Mouse (Mus musculus): Measurements from ENCODE around the gene 2300009A05Rik.

The 2300009A05Rik gene

GRCm38 (mm10) chr9:63398611-63399462 lies at the start of gene 2300009A05Rik:
TSS of gene 2300009A05Rik (minus strand) at chr9:63399246.
- DNase-seq, result peak; percentile 96 to 98

- DNase-seq, result no peak
These were observed 44.6 kb upstream of the 2300009A05Rik start for GRCm38 (mm10) chr9:63443695-63444094.

- no peak for DNase-seq
These were observed 31.6 kb upstream of the 2300009A05Rik start for GRCm38 (mm10) chr9:63430652-63431051.

GRCm38 (mm10) chr9:63421096-63421736 lies 22.2 kb upstream of the 2300009A05Rik start:
- DNase-seq, result peak in 1 of 2 experiments; percentile 17

- no peak for DNase-seq
These were observed 21.4 kb upstream of the 2300009A05Rik start for GRCm38 (mm10) chr9:63420396-63420795.

- no peak for DNase-seq
These were observed 1.1 kb upstream of the 2300009A05Rik start for GRCm38 (mm10) chr9:63400176-63400575.

- DNase-seq, result no peak
These were observed 393 bp upstream of the 2300009A05Rik start for GRCm38 (mm10) chr9:63399463-63399815.

GRCm38 (mm10) chr9:63395612-63396011 lies 3.4 kb downstream of the 2300009A05Rik start:
- DNase-seq, result no peak

- peak; percentile 48 to 73 for DNase-seq
These were observed 7.7 kb downstream of the 2300009A05Rik start for GRCm38 (mm10) chr9:63391307-63391706.

- DNase-seq, result no peak
These were observed 16.3 kb downstream of the 2300009A05Rik start for GRCm38 (mm10) chr9:63382761-63383160.

GRCm38 (mm10) chr9:63380326-63380725 lies 18.7 kb downstream of the 2300009A05Rik start:
- DNase-seq, result no peak

- no peak for DNase-seq
These were observed 20.9 kb downstream of the 2300009A05Rik start for GRCm38 (mm10) chr9:63378174-63378573.

- DNase-seq, result peak; percentile 94 to 95
These were observed 21.5 kb downstream of the 2300009A05Rik start, which contains the start of gene Map2k5 for GRCm38 (mm10) chr9:63377270-63378142. TSS of gene Map2k5 (minus strand) at chr9:63377902.

- no peak for DNase-seq
These were observed 25.7 kb downstream of the 2300009A05Rik start for GRCm38 (mm10) chr9:63373315-63373714.

- DNase-seq, result no peak
These were observed 26.5 kb downstream of the 2300009A05Rik start for GRCm38 (mm10) chr9:63372541-63372940.

GRCm38 (mm10) chr9:63360410-63360809 lies 38.6 kb downstream of the 2300009A05Rik start:
- no peak for DNase-seq

- no peak for DNase-seq
These were observed 40.0 kb downstream of the 2300009A05Rik start for GRCm38 (mm10) chr9:63359016-63359415.

GRCm38 (mm10) chr9:63356721-63357120 lies 42.3 kb downstream of the 2300009A05Rik start:
- no peak for DNase-seq

- DNase-seq, result no peak
These were observed 42.8 kb downstream of the 2300009A05Rik start for GRCm38 (mm10) chr9:63356278-63356677.

- peak; percentile 26 to 49 for DNase-seq
These were observed 44.9 kb downstream of the 2300009A05Rik start for GRCm38 (mm10) chr9:63354168-63354567.

- no peak for DNase-seq
These were observed 49.0 kb downstream of the 2300009A05Rik start for GRCm38 (mm10) chr9:63350030-63350429.

- no peak for DNase-seq
These were observed 49.8 kb downstream of the 2300009A05Rik start for GRCm38 (mm10) chr9:63349241-63349640.

GRCm38 (mm10) chr9:63348146-63348545 lies 50.9 kb downstream of the 2300009A05Rik start:
- DNase-seq, result no peak
